Mouse (Mus musculus): Measurements from ENCODE around the gene 4930470P17Rik. TPM values are rescaled to one million over a fixed set of nuclear protein-coding genes. Genes with fewer than 3 reads are reported as not detected.
A peak's percentile ranks its signal among the peaks of the same experiment; 100 is the strongest.
"Not testable (repeated sequence)": the region's sequence is repeated elsewhere in the genome, so short reads cannot be mapped to it uniquely, and the experiment has no call there.

Gene 4930470P17Rik
- polyA plus RNA-seq, 1 experiment from 2014 or later: not detected

GRCm38 (mm10) chr2:170622985-170623384, 21.2 kb upstream of the 4930470P17Rik start:
- DNase-seq (ENCODE audit: low read depth, low spot score): no peak
- ChIA-PET POLR2A (no interaction called here), CTCF (no interaction called here)
- in situ Hi-C loops (cut with MboI; ENCODE audit: low pct_unique_long_range_greater_than_20kb): no loop called here
- peaks cover 4% of the 10 kb centered on the region for H3K27me3 ChIP-seq
- TF ChIP-seq CTCF (IDR thresholded peaks at IDR 0.05): no peak
- no peak for ATAC-seq

DNA sequence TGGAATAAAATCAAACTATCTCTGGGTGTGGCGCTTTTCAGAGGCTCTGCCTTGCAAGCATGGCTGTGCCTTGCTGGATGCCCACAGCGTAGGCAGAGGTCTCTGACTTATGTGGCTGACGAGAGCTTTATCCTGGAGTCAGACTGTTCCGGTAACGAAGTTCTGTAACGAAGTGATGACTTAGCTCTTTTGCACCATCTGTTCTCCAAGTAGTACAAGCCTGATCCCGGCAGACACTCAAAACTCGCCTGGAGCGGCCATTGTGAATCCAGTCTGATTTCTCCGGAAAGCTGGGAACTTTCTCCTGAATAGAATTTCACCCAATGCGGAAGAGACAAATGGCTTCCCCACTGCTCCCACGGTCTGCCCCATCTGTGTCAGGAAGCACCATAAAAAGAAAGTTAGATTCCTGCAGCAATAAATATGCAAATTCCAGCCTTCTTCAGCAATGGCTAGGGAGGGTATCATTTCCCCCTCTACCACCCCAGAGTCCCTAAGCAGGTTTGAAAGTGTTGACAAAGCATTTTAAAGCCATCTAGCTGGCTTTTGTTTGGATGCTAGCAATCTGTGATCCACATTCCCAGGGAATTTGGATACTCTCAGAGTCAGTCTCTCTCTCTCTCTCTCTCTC, 17.2 kb upstream of the 4930470P17Rik start:
- DNase-seq (ENCODE audit: low read depth, low spot score) (no peak), ATAC-seq (no peak)
- peaks cover 10% of the 10 kb centered on the region for H3K27me3 ChIP-seq
- in situ Hi-C loops (cut with MboI; ENCODE audit: low pct_unique_long_range_greater_than_20kb): no loop called here
- POLR2A ChIA-PET: no interaction called here
- no peak for TF ChIP-seq CTCF (IDR thresholded peaks at IDR 0.05)
- CTCF ChIA-PET: no interaction called here

DNA sequence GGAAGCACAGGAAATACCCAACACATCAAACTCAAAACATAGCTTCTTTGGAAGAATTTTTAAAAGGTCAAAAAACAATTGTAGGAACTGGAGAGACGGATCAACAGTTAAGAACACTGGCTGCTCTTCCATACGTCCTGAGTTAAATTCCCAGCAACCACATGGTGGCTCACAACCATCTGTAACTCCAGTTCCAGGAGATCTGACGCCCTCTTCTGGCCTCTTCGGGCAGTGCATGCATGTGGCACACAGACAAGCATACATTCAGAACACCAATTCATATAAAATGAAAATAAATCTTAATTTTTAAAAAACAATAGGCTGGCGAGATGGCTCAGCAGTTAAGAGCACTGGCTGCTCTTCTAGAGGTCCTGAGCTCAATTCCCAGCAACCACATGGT, 10.0 kb upstream of the 4930470P17Rik start:
- DNase-seq (ENCODE audit: low read depth, low spot score); ATAC-seq; in situ Hi-C loops (cut with MboI; ENCODE audit: low pct_unique_long_range_greater_than_20kb); POLR2A ChIA-PET; H3K27me3 ChIP-seq: not testable (repeated sequence)
- CTCF ChIA-PET: interaction anchor here (1.7 kb wide), 1 partner anchor 14 kb away, joined by 8 read pairs; no protein-coding TSS in a partner anchor

- ChIA-PET CTCF (interaction anchor here (1.4 to 1.8 kb wide), 2 partner anchors 14 to 80 kb away, joined by 3 to 5 read pairs; no protein-coding TSS in a partner anchor), POLR2A (no interaction called here)
- DNase-seq (ENCODE audit: low read depth, low spot score) (no peak), ATAC-seq (no peak)
- in situ Hi-C loops (cut with MboI; ENCODE audit: low pct_unique_long_range_greater_than_20kb): no loop called here
- no peaks in the 10 kb centered on the region for H3K27me3 ChIP-seq
- TF ChIP-seq CTCF (IDR thresholded peaks at IDR 0.05): peak; percentile 45
Measured at GRCm38 (mm10) chr2:170601171-170601570, 646 bp downstream of the 4930470P17Rik start.

DNA sequence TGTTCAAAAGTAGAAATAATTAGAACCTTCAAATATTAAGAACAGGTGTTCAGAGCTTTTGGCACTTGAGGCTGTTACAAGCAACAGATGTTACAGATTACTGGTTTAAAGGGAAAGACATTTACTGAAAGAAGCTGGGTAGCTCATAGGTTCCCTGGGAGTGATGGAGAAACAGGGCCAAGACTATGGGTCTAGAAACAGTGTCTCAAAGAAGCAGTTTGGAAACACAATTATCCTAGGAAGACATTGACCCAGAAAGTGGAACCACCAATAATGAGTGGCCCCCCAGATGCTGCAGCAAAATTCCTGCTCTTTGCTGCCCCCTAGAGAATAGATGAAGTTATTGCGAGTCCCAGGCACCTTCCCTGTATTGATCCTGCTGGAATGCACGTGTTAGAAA, 4.2 kb downstream of the 4930470P17Rik start:
- peak; percentile 73 for TF ChIP-seq CTCF (IDR thresholded peaks at IDR 0.05)
- CTCF ChIA-PET: interaction anchor here (0.7 to 12.2 kb wide), 17 partner anchors 8 to 291 kb away, joined by 3 to 228 read pairs (median 4); no protein-coding TSS in a partner anchor

GRCm38 (mm10) chr2:170596726-170597125, 5.1 kb downstream of the 4930470P17Rik start:
- CTCF ChIA-PET: interaction anchor here (0.7 to 12.2 kb wide), 16 partner anchors 9 to 292 kb away, joined by 3 to 228 read pairs (median 4); no protein-coding TSS in a partner anchor
- POLR2A ChIA-PET: interaction anchor here (0.8 kb wide), 1 partner anchor 76 kb away, joined by 5 read pairs; no protein-coding TSS in a partner anchor
- DNase-seq (ENCODE audit: low read depth, low spot score): no peak
- peak; percentile 78 for TF ChIP-seq CTCF (IDR thresholded peaks at IDR 0.05)
- ATAC-seq: no peak
- in situ Hi-C loops (cut with MboI; ENCODE audit: low pct_unique_long_range_greater_than_20kb): loop anchor here (5.0 to 10.0 kb wide), 3 partner anchors 74 to 1618 kb away; no protein-coding TSS in a partner anchor
- peaks cover 3% of the 10 kb centered on the region for H3K27me3 ChIP-seq

More for the DNA sequence above, 4.2 kb downstream of the 4930470P17Rik start:
- in situ Hi-C loops (cut with MboI; ENCODE audit: low pct_unique_long_range_greater_than_20kb): loop anchor here (5.0 to 10.0 kb wide), 3 partner anchors 75 to 1617 kb away; no protein-coding TSS in a partner anchor
- ATAC-seq (peak; percentile 39), DNase-seq (ENCODE audit: low read depth, low spot score) (no peak)
- POLR2A ChIA-PET: no interaction called here
- H3K27me3 ChIP-seq: peaks cover 3% of the 10 kb centered on the region

GRCm38 (mm10) chr2:170592161-170592560, 9.7 kb downstream of the 4930470P17Rik start:
- DNase-seq (ENCODE audit: low read depth, low spot score) (no peak), ATAC-seq (peak; percentile 46)
- ChIA-PET CTCF (interaction anchor here (1.4 to 12.2 kb wide), 2 partner anchors 17 to 73 kb away, joined by 4 to 228 read pairs; no protein-coding TSS in a partner anchor), POLR2A (interaction anchor here (0.6 kb wide), 1 partner anchor 60 kb away, joined by 8 read pairs; no protein-coding TSS in a partner anchor)
- in situ Hi-C loops (cut with MboI; ENCODE audit: low pct_unique_long_range_greater_than_20kb): loop anchor here (10.0 kb wide), 2 partner anchors 147 to 1623 kb away; no protein-coding TSS in a partner anchor
- TF ChIP-seq CTCF (IDR thresholded peaks at IDR 0.05): no peak
- H3K27me3 ChIP-seq: peaks cover 6% of the 10 kb centered on the region

- DNase-seq (ENCODE audit: low read depth, low spot score) (no peak), ATAC-seq (no peak)
- no peak for TF ChIP-seq CTCF (IDR thresholded peaks at IDR 0.05)
- H3K27me3 ChIP-seq: peaks cover 3% of the 10 kb centered on the region
- CTCF ChIA-PET: interaction anchor here (4.4 to 12.2 kb wide), 2 partner anchors 9 to 69 kb away, joined by 22 to 228 read pairs; no protein-coding TSS in a partner anchor
- in situ Hi-C loops (cut with MboI; ENCODE audit: low pct_unique_long_range_greater_than_20kb): no loop called here
- POLR2A ChIA-PET: no interaction called here
Measured at GRCm38 (mm10) chr2:170588369-170588900, 13.4 kb downstream of the 4930470P17Rik start.

GRCm38 (mm10) chr2:170584678-170585077, 17.1 kb downstream of the 4930470P17Rik start:
- CTCF ChIA-PET: no interaction called here
- no peak for TF ChIP-seq CTCF (IDR thresholded peaks at IDR 0.05)
- H3K27me3 ChIP-seq: peaks cover 12% of the 10 kb centered on the region
- POLR2A ChIA-PET: no interaction called here
- no peak for DNase-seq (ENCODE audit: low read depth, low spot score)
- no peak for ATAC-seq
- in situ Hi-C loops (cut with MboI; ENCODE audit: low pct_unique_long_range_greater_than_20kb): no loop called here

GRCm38 (mm10) chr2:170579551-170579950, 22.3 kb downstream of the 4930470P17Rik start:
- DNase-seq (ENCODE audit: low read depth, low spot score) (no peak), ATAC-seq (no peak)
- peaks cover 9% of the 10 kb centered on the region for H3K27me3 ChIP-seq
- POLR2A ChIA-PET: no interaction called here
- TF ChIP-seq CTCF (IDR thresholded peaks at IDR 0.05): no peak
- in situ Hi-C loops (cut with MboI; ENCODE audit: low pct_unique_long_range_greater_than_20kb): no loop called here
- CTCF ChIA-PET: no interaction called here

DNA sequence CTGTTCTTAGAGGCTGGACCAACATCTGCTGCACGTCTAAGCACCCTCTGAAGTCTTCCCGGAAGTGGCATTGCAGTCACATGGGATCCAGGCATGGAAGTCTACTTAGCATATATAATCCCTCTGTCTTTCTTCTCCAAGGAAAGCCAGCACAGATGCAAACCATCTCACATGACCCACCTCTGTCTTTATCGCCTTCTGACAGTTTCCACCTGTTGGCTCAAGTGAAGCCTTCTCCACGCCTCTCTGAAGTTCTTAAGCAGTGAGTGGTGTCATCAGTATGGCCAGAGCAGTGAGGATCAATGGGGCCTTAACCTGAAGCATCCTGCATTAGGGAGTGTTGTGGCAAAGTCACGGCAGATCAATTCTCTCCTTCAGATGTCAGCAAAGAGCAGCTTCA, 23.2 kb downstream of the 4930470P17Rik start:
- POLR2A ChIA-PET: no interaction called here
- H3K27me3 ChIP-seq: peaks cover 9% of the 10 kb centered on the region
- in situ Hi-C loops (cut with MboI; ENCODE audit: low pct_unique_long_range_greater_than_20kb): no loop called here
- no peak for TF ChIP-seq CTCF (IDR thresholded peaks at IDR 0.05)
- CTCF ChIA-PET: interaction anchor here (2.4 kb wide), 1 partner anchor 58 kb away, joined by 7 read pairs; no protein-coding TSS in a partner anchor
- no peak for DNase-seq (ENCODE audit: low read depth, low spot score)
- no peak for ATAC-seq
